Mouse (Mus musculus): ENCODE results near the gene Gm42906. TPM values are rescaled to one million over a fixed set of nuclear protein-coding genes. Genes with fewer than 3 reads are reported as not detected.

Gene Gm42906
- polyA plus RNA-seq, 1 experiment: not detected

DNA sequence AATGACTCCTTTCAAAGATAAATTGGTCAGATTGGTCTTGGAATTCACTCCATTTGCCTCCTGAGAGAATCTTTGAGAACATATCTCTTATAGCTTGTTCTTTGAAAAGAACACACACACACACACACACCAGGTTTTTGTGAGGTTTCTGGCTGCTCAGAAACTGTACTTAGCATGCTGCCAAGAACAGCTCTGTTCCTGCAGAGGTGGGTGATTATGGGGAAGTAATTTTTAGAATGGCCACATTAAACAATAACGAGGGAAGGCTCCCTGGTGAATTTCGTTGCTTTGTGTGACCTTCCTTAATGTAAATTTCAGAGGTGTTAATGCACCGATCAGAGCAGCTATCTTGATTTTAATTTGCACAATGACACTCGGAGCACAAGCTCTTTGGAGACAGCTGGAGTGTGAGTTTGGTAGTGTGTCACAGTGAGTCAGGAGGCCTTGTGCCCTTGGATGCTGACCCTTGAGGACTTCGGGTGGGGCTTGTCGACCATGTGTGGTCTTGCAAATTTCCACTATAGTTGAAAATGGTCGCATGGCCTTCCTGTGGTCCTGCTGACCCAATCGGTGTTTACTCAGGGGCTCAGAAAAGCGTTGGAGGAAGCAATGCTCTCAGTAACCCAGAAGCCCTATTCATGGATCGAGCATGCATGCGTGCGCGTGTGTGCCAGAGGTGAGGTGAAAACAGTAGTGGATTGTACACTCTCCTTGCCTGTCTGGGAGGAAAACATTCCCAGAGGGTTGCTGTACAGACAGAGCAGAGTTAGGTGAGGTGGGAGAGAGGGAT lies 407.7 kb downstream of the Gm42906 start:
- H3K4me3 ChIP-seq (ENCODE audit: low read depth, low read length): no peak overlapping the region
- H3K27me3 ChIP-seq (ENCODE audit: control insufficient read depth, insufficient read depth, low read length, poor library complexity, severe bottlenecking): no peaks in the 10 kb centered on the region
- H3K27ac ChIP-seq (ENCODE audit: insufficient read depth, low read length): no peak overlapping the region
- TF ChIP-seq EP300 (IDR thresholded peaks at IDR 0.05; ENCODE audit: insufficient read depth, low read depth, low read length) (no peak), POLR2A (IDR thresholded peaks at IDR 0.05; ENCODE audit: insufficient read depth, low read length) (no peak), CTCF (IDR thresholded peaks at IDR 0.05; ENCODE audit: low read depth, low read length) (no peak)
- peaks cover 2% of the 10 kb centered on the region for H3K4me1 ChIP-seq (ENCODE audit: control insufficient read depth, insufficient read depth, low read length)
- no peak overlapping the region for H3K9ac ChIP-seq (ENCODE audit: low read depth, poor library complexity, severe bottlenecking)
- no peaks in the 10 kb centered on the region for H3K36me3 ChIP-seq (ENCODE audit: control insufficient read depth, insufficient read depth, low read length, poor library complexity, severe bottlenecking)
- H3K9me3 ChIP-seq (replicated peaks; ENCODE audit: control insufficient read depth, insufficient read depth, low read length, poor library complexity, severe bottlenecking): peaks cover 1% of the 10 kb centered on the region; the same call in 1 of the 2 replicates

- H3K27me3 ChIP-seq (ENCODE audit: control insufficient read depth, insufficient read depth, low read length, poor library complexity, severe bottlenecking): no peaks in the 10 kb centered on the region
Measured at GRCm38 (mm10) chr5:151018959-151019358, 409.0 kb downstream of the Gm42906 start.

DNA sequence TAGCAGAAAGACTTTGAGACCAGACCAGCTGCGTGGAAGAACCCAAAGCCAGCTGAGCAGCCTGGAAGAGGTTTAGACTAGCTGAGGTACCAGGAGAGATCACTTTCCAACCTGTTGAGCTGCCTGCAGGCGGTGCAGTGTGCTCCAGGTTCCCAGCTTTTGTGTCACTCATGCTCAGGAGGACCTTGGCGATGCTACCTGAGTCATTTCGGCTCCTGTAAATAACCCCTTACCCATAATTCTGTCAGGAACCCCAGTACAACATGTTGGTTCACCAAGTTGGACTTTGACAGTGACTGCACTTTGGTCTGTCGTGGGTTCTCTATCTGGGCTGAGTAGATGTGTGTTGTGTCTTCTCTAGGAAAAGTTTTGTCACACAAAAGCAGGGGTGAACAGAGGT lies 409.5 kb downstream of the Gm42906 start:
- Histone ChIP-seq H3K9me3 (replicated peaks; ENCODE audit: control insufficient read depth, insufficient read depth, low read length, poor library complexity, severe bottlenecking) (peaks cover 6% of the 10 kb centered on the region; the same call in 1 of the 2 replicates), H3K4me3 (ENCODE audit: low read depth, low read length) (no peak overlapping the region), H3K36me3 (ENCODE audit: control insufficient read depth, insufficient read depth, low read length, poor library complexity, severe bottlenecking) (no peaks in the 10 kb centered on the region), H3K27me3 (ENCODE audit: control insufficient read depth, insufficient read depth, low read length, poor library complexity, severe bottlenecking) (no peaks in the 10 kb centered on the region), H3K4me1 (ENCODE audit: control insufficient read depth, insufficient read depth, low read length) (peaks cover 2% of the 10 kb centered on the region), H3K27ac (ENCODE audit: insufficient read depth, low read length) (no peak overlapping the region), H3K9ac (ENCODE audit: low read depth, poor library complexity, severe bottlenecking) (no peak overlapping the region)
- TF ChIP-seq POLR2A (IDR thresholded peaks at IDR 0.05; ENCODE audit: insufficient read depth, low read length): no peak

More at GRCm38 (mm10) chr5:151018959-151019358, 409.0 kb downstream of the Gm42906 start:
- H3K9ac ChIP-seq (ENCODE audit: low read depth, poor library complexity, severe bottlenecking): no peak overlapping the region
- H3K36me3 ChIP-seq (ENCODE audit: control insufficient read depth, insufficient read depth, low read length, poor library complexity, severe bottlenecking): no peaks in the 10 kb centered on the region
- TF ChIP-seq POLR2A (IDR thresholded peaks at IDR 0.05; ENCODE audit: insufficient read depth, low read length): no peak
- TF ChIP-seq CTCF (IDR thresholded peaks at IDR 0.05; ENCODE audit: low read depth, low read length): no peak
- TF ChIP-seq EP300 (IDR thresholded peaks at IDR 0.05; ENCODE audit: insufficient read depth, low read depth, low read length): no peak
- H3K27ac ChIP-seq (ENCODE audit: insufficient read depth, low read length): no peak overlapping the region
- no peak overlapping the region for H3K4me3 ChIP-seq (ENCODE audit: low read depth, low read length)
- peaks cover 6% of the 10 kb centered on the region; the same call in 1 of the 2 replicates for H3K9me3 ChIP-seq (replicated peaks; ENCODE audit: control insufficient read depth, insufficient read depth, low read length, poor library complexity, severe bottlenecking)
- H3K4me1 ChIP-seq (ENCODE audit: control insufficient read depth, insufficient read depth, low read length): peaks cover 2% of the 10 kb centered on the region

Other genes starting within 250 kb of the Gm42906 start
- gene Stard13, start 194.3 kb downstream of the Gm42906 start, polyA plus RNA-seq (2011; ENCODE audit: insufficient read depth, insufficient read length, low read depth, missing spikeins): 7.1 and 9.6 TPM in 2 replicates
- 0.24 and 0.27 TPM in 2 replicates for gene Vmn2r18, start 177.9 kb upstream of the Gm42906 start, polyA plus RNA-seq (2011; ENCODE audit: insufficient read depth, insufficient read length, low read depth, missing spikeins)
- gene Rfc3, start 223.1 kb upstream of the Gm42906 start, polyA plus RNA-seq (2011; ENCODE audit: insufficient read depth, insufficient read length, low read depth, missing spikeins): 55.0 and 57.5 TPM in 2 replicates